Mouse (Mus musculus): Measurements from ENCODE around the gene Tex261. TPM values are rescaled to one million over a fixed set of nuclear protein-coding genes. Genes with fewer than 3 reads are reported as not detected.

Tex261 gene
- total and polyA plus RNA-seq, 2 experiments from 2014 or later: 42.3 to 80.4 TPM

DNA sequence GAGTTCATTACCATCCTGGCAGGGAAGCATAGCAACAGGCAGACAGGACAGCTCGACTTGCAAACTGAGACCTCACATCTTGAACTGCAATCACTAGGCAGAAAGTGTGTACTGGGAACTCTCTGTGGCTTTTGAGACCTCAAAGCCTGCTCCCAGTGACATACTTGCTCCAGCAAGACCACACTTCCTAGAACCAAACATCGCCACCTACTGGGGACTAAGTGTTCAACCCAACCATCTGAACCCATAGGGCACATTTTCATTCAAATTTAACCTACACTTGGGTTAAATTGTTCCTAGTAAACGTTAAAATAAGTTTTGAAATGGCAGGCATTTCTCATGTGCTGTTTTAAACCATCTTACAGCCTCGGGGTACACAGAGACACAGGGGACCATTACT is 48.4 kb downstream of the Tex261 start:
- WGBS: 41% methylated on average over 4 of the region's 4 CpGs
- H3K4me3 ChIP-seq (ENCODE audit: low read depth, low read length): no peak overlapping the region
- H3K27me3 ChIP-seq (ENCODE audit: insufficient read depth, low read length): peaks cover 15% of the 10 kb centered on the region

DNA sequence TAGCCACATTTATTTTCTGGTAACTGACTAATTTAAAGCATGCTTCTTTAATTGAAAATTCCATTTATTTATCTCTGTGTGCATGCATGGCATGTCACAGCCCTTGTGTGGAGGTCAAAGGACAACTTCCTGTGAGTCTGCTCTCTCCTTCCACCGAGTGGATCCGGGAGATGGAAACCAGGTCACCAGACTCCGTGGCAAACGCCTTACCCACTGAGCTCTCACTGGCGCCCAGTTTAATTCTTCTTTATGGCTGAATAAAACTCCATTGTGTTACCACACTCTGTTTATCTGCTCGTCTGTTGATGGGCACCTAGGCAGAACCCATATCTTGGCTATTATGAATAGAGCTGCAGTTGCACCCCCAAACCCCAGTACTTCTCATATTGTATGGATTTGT is 53.1 kb downstream of the Tex261 start:
- Histone ChIP-seq H3K36me3 (ENCODE audit: insufficient read depth) (no peaks in the 10 kb centered on the region), H3K4me3 (ENCODE audit: low read depth, low read length) (no peak overlapping the region), H3K9me3 (ENCODE audit: low read length) (no peaks in the 10 kb centered on the region), H3K4me1 (ENCODE audit: insufficient read depth) (no peaks in the 10 kb centered on the region), H3K4me2 (ENCODE audit: low read depth) (no peak overlapping the region), H3K9ac (no peak overlapping the region), H3K27me3 (ENCODE audit: insufficient read depth, low read length) (peaks cover 60% of the 10 kb centered on the region), H3K27ac (ENCODE audit: low read depth, low read length) (no peak overlapping the region)
- WGBS: 22% methylated on average over 6 of the region's 6 CpGs
- ATAC-seq (no peak), DNase-seq (no peak)
- TF ChIP-seq CTCF (IDR thresholded peaks at IDR 0.05; ENCODE audit: low read depth): no peak

More for the DNA sequence above, 48.4 kb downstream of the Tex261 start:
- Histone ChIP-seq H3K9me3 (ENCODE audit: low read length) (no peaks in the 10 kb centered on the region), H3K4me1 (ENCODE audit: insufficient read depth) (no peaks in the 10 kb centered on the region), H3K36me3 (ENCODE audit: insufficient read depth) (no peaks in the 10 kb centered on the region), H3K27ac (ENCODE audit: low read depth, low read length) (no peak overlapping the region), H3K9ac (no peak overlapping the region), H3K4me2 (ENCODE audit: low read depth) (no peak overlapping the region)
- DNase-seq: no peak
- peak; percentile 26; the same call in 1 of the 2 replicates for TF ChIP-seq CTCF (IDR thresholded peaks at IDR 0.05; ENCODE audit: low read depth)
- ATAC-seq: no peak

Other genes starting within 250 kb of the Tex261 start
- gene Actg2, start 239.5 kb downstream of the Tex261 start, total RNA-seq (2014; rRNA removed): 0.38 and 2.2 TPM in 2 replicates
- 1.0 and 1.6 TPM in 2 replicates for gene Actg2, start 239.5 kb downstream of the Tex261 start, polyA plus RNA-seq (2015; fragmentation: Nextera tagmentation; extraction: Ambion mirVana)
- 11.2 and 13.9 TPM in 2 replicates for gene Stambp, start 203.1 kb downstream of the Tex261 start, total RNA-seq (2014; rRNA removed)
- gene Stambp, start 203.1 kb downstream of the Tex261 start, polyA plus RNA-seq (2015; fragmentation: Nextera tagmentation; extraction: Ambion mirVana): 64.7 and 72.3 TPM in 2 replicates
- gene Clec4f, start 119.6 kb downstream of the Tex261 start, total RNA-seq (2014; rRNA removed): not detected in 2 replicates
- gene Clec4f, start 119.6 kb downstream of the Tex261 start, polyA plus RNA-seq (2015; fragmentation: Nextera tagmentation; extraction: Ambion mirVana): 0.28 TPM in 1 of 2 replicates, not detected in the other
- not detected in 2 replicates for gene Cd207, start 98.0 kb downstream of the Tex261 start, total RNA-seq (2014; rRNA removed)
- gene Cd207, start 98.0 kb downstream of the Tex261 start, polyA plus RNA-seq (2015; fragmentation: Nextera tagmentation; extraction: Ambion mirVana): not detected in 2 replicates
- not detected in 2 replicates for gene Vax2, start 64.5 kb downstream of the Tex261 start, total RNA-seq (2014; rRNA removed)
- gene Vax2, start 64.5 kb downstream of the Tex261 start, polyA plus RNA-seq (2015; fragmentation: Nextera tagmentation; extraction: Ambion mirVana): not detected in 2 replicates
- 0.19 and 0.77 TPM in 2 replicates for gene Atp6v1b1, start 32.8 kb downstream of the Tex261 start, total RNA-seq (2014; rRNA removed)
- 0.38 and 0.53 TPM in 2 replicates for gene Atp6v1b1, start 32.8 kb downstream of the Tex261 start, polyA plus RNA-seq (2015; fragmentation: Nextera tagmentation; extraction: Ambion mirVana)
- gene Ankrd53, start 13.2 kb downstream of the Tex261 start, total RNA-seq (2014; rRNA removed): not detected in 2 replicates
- not detected in 2 replicates for gene Ankrd53, start 13.2 kb downstream of the Tex261 start, polyA plus RNA-seq (2015; fragmentation: Nextera tagmentation; extraction: Ambion mirVana)
- 80.7 and 81.2 TPM in 2 replicates for gene Nagk, start 19.2 kb upstream of the Tex261 start, total RNA-seq (2014; rRNA removed)
- gene Nagk, start 19.2 kb upstream of the Tex261 start, polyA plus RNA-seq (2015; fragmentation: Nextera tagmentation; extraction: Ambion mirVana): 81.0 and 99.0 TPM in 2 replicates
- gene Paip2b, start 55.9 kb upstream of the Tex261 start, total RNA-seq (2014; rRNA removed): 66.2 and 75.0 TPM in 2 replicates
- 28.3 and 28.6 TPM in 2 replicates for gene Paip2b, start 55.9 kb upstream of the Tex261 start, polyA plus RNA-seq (2015; fragmentation: Nextera tagmentation; extraction: Ambion mirVana)
- 123 and 143 TPM in 2 replicates for gene Zfp638, start 91.3 kb upstream of the Tex261 start, total RNA-seq (2014; rRNA removed)
- 45.9 and 56.4 TPM in 2 replicates for gene Zfp638, start 91.3 kb upstream of the Tex261 start, polyA plus RNA-seq (2015; fragmentation: Nextera tagmentation; extraction: Ambion mirVana)
- 1.0 and 1.3 TPM in 2 replicates for gene Dysf, start 232.8 kb upstream of the Tex261 start, total RNA-seq (2014; rRNA removed)
- 0.47 and 1.4 TPM in 2 replicates for gene Dysf, start 232.8 kb upstream of the Tex261 start, polyA plus RNA-seq (2015; fragmentation: Nextera tagmentation; extraction: Ambion mirVana)